Mouse (Mus musculus) frontal cortex, adult 2 months (tissue): ENCODE measurements at regions not wholly inside any gene's neighbourhood (a gene's known extent, or its start where the extent isn't known, plus 50 kb on each side); places are given as distances from the start of the nearest gene placed in this dataset.
A peak's percentile ranks its signal among the peaks of the same experiment; 100 is the strongest.

Source experiments
- DNase-seq, 2 experiments: peaks; one replicate each; pipeline ENCODE4 v3.0.0; 2022; ENCODE audit warnings: low spot score in 1 of 2; ENCODE audit errors: extremely low spot score in 1 of 2

- no peak for DNase-seq
These were observed 50.3 kb downstream of the Gm10192 start for GRCm38 (mm10) chr4:97132650-97133049.

DNA sequence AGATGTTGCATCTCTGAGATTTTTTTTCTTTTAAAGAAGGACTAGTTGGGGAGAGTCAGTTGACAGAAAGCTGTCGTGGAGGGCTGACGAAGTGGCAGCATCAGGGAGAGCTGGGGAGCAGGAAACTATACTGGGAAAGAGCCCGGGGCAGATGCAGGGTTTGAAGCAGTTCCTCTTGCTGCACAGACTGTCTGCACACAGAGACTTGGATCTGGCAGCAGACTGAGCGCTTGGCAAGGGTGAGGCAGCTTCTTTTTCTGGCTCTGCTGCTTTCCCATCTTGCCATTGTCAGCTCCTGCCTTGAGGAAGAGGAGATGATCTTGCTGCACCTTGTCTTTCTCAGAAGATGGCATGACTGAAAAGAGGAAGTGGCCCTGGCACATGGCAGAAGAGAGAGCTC, 55.2 kb downstream of the Gm10192 start:
- DNase-seq: peak; percentile 23 to 61

DNA sequence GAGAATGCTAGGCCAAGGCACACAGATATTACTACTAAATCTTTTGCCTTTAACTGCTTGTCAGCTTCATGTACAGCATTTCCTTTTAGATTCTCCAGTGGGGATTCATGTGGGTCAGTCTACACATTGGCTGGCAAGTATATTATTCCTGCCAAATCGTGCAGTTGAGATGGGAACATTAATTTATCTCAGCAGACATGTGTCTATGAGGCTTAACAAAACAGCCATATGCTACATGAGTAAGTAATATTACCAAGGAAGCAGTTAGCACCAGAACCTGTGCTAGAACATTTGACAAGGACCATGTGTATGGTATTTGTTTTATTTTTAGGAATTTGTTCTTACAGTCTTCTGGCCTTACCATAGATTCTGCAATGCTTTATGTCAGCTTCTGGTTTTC, 59.1 kb downstream of the Gm10192 start:
- no peak for DNase-seq

GRCm38 (mm10) chr4:97121952-97122351, 61.0 kb downstream of the Gm10192 start:
- DNase-seq: no peak

DNA sequence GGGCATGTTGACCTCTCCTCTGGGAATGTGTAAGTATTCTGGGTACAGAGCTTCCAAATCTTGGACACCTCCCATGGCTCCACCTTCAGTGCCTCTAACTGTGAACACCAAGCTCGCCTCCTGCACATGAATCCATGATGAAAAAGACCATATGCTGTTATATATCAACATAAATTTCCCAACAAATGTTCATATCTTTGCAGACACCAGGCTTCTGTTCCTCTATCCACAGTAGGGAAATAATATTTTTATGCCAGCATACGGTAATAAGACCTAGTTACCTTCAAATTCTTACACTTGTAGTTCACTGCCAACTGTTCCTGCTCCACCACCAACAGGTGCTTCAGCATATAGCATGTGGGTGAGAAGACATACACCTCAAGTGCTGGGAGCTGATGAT, 63.5 kb downstream of the Gm10192 start:
- no peak for DNase-seq

DNA sequence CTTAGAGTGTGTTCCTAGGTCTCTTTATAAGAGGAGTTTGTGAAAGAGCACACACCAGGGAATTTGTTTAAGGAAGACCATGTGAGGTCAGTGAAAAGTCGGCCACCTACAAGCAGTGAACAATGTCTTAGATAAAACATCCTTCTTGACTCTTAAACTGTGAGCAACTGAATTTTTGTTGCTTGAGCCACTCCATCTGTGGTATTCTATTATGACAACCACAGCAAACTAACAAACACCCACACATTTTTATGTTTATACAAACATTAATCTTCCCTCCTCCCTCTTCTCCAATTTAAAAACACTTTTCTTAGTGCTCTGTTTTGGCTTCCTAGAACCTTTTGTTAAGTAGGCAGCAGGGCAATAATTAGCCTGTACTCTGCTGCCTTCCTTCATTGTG, 66.0 kb downstream of the Gm10192 start:
- DNase-seq: no peak

- no peak for DNase-seq
These were observed 80.3 kb downstream of the Gm10192 start for GRCm38 (mm10) chr4:97102752-97103052.

GRCm38 (mm10) chr4:97101911-97102751, 80.8 kb downstream of the Gm10192 start:
- no peak for DNase-seq

DNA sequence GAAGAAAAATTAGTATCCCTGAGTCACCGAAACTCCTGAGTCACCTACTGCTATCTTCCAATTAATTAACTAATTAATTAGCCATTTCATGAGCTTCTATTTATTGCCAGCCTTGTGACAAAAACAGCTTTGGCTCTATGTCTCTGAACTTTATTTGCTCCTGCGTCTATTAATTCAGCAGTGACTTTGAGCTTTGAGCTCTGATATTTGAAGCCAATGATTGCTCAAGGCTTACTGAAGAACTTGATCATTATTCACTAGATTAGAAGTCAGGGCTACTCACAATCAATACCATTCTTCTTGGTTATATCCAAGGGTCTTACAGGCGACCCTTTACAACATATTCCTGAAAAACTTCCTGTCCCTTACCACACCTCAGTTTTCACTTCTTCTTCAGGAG, 83.2 kb downstream of the Gm10192 start:
- no peak for DNase-seq

DNA sequence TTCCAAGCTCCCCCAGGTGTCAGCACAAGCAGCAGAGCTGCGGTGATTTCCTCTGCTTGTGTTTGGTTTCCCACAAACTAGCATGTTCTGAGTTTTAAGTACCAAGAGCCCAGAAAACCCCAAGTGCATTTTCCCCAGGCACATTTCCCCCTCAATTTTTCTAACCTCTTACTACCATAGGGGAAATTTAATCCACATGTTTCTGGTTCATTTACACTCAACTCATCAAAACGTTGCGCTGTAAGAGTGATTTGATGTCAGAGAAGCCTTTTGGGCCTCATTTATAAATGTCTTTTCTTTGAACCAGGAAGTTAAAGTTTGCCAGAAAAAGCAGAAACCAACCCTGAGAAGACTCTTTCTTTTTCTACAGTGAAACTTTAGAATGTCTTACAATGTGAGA, 89.4 kb downstream of the Gm10192 start:
- DNase-seq: no peak

- no peak for DNase-seq
These were observed 132.2 kb downstream of the Gm10192 start for GRCm38 (mm10) chr4:97050735-97051134.

DNA sequence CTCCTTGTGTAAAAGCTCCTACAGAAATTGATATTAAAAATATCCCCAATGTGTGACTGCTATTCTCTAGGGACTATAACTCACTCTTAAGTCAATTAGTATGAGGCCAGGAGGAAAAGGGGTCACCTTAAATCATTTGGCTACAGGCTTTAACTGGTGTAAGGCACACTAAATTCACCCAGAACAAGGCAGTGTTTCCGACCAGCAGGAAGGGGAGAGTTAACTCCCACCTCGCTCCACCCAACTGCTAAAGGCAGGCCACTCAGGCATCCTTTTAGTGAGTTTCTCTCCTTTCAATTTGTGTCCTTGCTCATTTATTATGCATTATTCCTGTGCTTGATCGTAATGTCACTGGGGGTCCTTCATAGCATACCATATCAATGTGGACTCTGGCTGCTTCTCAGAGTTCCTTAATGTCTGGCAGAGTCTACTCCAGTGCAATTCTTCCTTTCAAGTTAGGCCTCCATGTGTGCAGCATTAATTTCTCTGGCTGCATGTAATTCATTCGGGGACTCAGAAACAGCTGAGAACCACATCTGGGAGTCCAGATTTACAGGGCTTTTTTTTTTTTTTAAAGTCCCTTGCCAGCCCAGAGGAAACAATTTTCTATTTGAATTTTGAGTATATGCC, 133.8 kb downstream of the Gm10192 start:
- DNase-seq: no peak

DNA sequence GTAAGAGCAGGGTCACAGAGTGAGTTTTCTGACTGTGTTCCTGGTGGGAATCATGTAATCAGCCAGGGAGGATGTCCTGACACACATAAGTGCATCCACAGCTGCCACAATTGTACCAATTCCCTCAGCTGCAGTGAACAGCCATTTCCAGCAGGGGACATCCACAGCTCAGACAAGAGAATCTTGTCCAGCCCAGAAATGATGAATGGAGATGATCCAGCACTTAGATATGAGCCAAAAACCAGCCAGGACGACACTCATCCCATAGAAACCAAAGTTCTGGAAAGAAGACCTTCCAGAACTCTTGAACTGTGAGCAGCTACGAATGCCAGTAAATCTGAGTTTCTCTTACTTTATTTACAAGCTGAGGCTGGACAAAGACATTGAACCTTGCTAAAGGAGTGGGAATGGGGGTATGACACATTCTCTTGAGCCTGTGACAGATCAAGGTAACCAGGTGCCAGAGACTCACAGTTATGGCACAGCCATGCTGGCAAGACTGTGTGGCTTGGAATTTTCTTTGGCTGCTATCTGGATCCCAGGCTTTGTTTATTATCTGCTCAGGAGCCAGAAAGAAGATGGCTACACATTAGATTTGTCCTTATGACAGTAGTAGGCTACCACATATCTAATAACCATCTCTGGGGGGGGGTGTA, 145.1 kb downstream of the Gm10192 start:
- peak; percentile 24 to 80 for DNase-seq

- DNase-seq: no peak
These were observed 154.0 kb downstream of the Gm10192 start for GRCm38 (mm10) chr4:97028938-97029337.

GRCm38 (mm10) chr4:97025446-97026040, 157.4 kb downstream of the Gm10192 start:
- no peak for DNase-seq

DNA sequence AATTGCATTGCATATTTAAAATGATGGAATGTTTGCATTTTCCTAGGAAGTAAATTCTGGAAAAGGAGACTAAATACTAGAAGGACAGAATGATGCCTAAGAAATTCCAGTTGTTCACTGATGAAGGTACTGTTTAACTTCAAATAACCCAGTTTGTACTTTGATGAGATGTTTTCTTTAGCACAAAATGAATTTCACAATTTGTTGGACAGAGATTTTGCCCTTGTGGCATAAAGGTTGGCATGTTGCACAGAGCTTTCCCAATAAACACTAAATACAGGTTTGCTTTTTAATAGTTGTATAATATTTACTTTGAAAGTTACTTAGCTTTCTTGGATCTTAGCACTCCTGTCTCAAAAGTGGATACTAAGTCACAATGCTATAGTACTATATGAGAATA, 181.6 kb downstream of the Gm10192 start:
- DNase-seq: no peak

DNA sequence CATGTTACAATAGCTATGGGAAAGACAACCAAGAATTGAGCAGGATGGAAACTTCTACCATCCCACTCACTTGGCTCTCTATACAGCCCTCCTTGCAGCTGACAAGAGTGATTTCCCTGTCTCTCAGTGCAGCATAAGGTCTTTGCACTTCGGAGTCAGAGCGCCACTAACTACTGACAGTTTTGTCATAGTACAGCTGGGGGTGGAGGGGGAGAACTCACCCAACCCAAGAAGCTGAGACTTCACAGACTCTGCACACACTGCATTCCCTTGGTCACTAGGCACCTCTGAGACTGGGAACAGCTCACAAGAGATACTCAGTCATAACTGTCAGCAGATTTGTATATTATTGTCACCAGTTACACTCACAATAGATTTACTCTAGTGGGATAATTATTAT, 195.3 kb upstream of the Gm12695 start:
- peak; percentile 17 to 33 for DNase-seq

DNA sequence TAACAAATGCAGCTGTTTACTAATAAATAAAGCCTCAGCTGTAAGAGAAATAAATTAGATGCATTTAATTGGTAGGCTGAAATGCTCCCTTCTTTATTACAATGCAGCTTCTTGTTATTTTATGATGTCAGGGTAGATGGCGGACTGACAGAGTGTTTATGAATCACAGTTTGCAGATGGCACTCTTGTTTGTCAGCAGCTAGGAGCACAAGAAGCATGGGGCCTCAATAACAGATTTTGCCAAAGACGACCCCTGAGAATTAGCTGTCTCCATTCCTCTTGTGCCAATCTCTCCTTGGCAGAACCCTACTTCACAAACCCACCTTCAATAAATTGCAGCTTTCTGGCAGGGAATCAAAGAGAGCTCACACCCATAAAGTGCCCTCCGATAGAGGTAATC, 194.9 kb upstream of the Gm12695 start:
- no peak for DNase-seq

DNA sequence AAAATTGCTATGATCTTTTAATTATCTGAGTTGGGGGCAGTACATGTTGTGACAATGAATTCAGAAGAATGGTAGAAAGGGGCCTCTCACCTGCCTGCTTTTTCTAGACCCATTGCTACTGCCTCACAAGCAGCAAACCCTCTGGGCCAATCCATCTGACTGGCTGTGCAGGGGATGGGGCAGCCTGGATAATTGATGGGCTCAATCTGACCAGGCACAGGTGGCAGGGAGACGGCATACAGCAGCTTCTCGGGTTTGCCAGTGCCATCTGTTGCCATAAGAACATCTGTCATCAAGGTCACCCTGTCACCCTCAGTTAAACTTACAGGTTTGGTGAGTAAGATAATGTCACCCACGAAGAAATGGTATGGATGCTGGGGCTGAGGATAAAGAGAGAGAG, 189.9 kb upstream of the Gm12695 start:
- DNase-seq: no peak

- DNase-seq: no peak
These were observed 188.8 kb upstream of the Gm12695 start for GRCm38 (mm10) chr4:96973804-96974203.

DNA sequence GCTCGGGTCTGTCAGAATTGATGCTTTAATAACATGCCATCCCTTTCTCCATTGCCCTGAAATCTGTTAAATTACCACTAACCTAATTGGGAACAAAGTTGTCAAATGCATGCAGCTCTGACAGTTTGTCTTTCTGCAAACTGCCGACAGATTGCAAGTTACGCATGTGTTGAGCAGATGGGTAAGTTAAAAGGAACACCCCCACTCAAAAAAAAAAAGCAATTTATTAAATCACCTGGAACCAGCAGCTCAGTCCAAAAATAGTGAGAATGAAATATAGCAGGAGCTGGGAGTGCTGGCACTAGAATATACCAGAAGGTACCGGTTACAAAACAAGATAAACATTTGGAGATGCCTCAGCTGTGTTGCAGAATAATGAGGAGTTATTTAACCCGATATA, 184.2 kb upstream of the Gm12695 start:
- peak; percentile 16 to 42 for DNase-seq
